8 mouse cellular contexts compared by ENCODE assay signal in the genomic region with DNA sequence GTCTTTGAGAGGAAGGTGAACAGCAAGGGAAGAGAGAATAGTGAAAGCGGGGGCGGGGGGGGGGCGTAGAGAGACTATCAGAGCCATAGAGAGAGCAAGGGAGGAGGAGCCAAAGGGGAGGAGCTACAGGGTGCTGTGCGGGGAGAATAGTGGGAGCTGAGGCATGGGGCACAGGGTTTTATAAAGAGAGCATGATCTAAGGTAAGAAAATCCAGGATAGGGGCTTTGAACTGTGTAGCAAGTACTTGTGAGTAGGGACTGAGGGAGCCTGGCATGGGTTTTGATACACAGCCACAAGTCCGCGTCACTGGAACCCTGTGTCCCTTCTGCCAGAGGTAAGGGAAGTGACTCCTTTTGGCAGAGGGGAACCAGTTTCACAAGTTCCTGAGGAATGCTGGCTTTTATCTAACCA. TPM values are rescaled to one million over a fixed set of nuclear protein-coding genes. Genes with fewer than 3 reads are reported as not detected.
A peak's percentile ranks its signal among the peaks of the same experiment; 100 is the strongest.
DNase-seq lines count a peak whose midpoint lies in the region; ATAC-seq and TF ChIP-seq lines count a peak whose summit lies in the region.

No protein-coding gene starts in this region.

- peak overlapping the region; percentile 51 for H3K27ac ChIP-seq in brown adipose tissue, adult 24 weeks (replicated peaks; ENCODE audit: low read depth, low read length)
- H3K27ac ChIP-seq in heart, embryonic 14.5 days (replicated peaks in 1 of 2; ENCODE audit: control insufficient read depth in 1 of 2, insufficient read depth in 1 of 2, low read depth in 2 of 2, low read length in 2 of 2): 0 out of 4 replicates have a peak overlapping the region, but pooled peaks of 1 of the 2 experiments have one; percentile 14
- 0 out of 2 replicates have a peak overlapping the region, but pooled peaks have one; percentile 3 for H3K27ac ChIP-seq in kidney, postnatal 0 days

- no peaks in the 10 kb centered on the region for H3K9me3 ChIP-seq in heart, embryonic 14.5 days (ENCODE audit: control insufficient read depth, low read length)
- no peaks in the 10 kb centered on the region for H3K9me3 ChIP-seq in kidney, postnatal 0 days (replicated peaks; ENCODE audit: low read length)

- peak; percentile 68; the same call in 1 of the 2 replicates for ATAC-seq in heart, embryonic 14.5 days (ENCODE audit: insufficient number of reproducible peaks, insufficient read depth, low FRiP score, low read depth)
- ATAC-seq in kidney, postnatal 0 days (replicated peaks; ENCODE audit: low FRiP score, low read depth): no peak

- peak overlapping the region; percentile 64 for H3K4me2 ChIP-seq in heart, embryonic 14.5 days (ENCODE audit: low read length)
- peak overlapping the region; percentile 36 for H3K4me2 ChIP-seq in kidney, postnatal 0 days (ENCODE audit: low read length)

- H3K4me1 ChIP-seq in brown adipose tissue, adult 24 weeks (ENCODE audit: control insufficient read depth, insufficient read depth, insufficient read length, low read length): peaks cover 18% of the 10 kb centered on the region; the same call in 1 of the 2 replicates
- peaks cover 18 to 21% of the 10 kb centered on the region in 2 experiments for H3K4me1 ChIP-seq in heart, embryonic 14.5 days (ENCODE audit: control insufficient read depth in 2 of 2, insufficient read depth in 2 of 2, low read length in 2 of 2)
- peaks cover 9% of the 10 kb centered on the region; the same call in 1 of the 2 replicates for H3K4me1 ChIP-seq in kidney, postnatal 0 days (replicated peaks; ENCODE audit: insufficient read depth, low read length)

- no peaks in the 10 kb centered on the region for H3K27me3 ChIP-seq in heart, embryonic 14.5 days (ENCODE audit: control insufficient read depth, insufficient read depth, low read length)
- no peaks in the 10 kb centered on the region for H3K27me3 ChIP-seq in kidney, postnatal 0 days (ENCODE audit: insufficient read depth, low read length)

- peak overlapping the region; percentile 41 for H3K4me3 ChIP-seq in brown adipose tissue, adult 24 weeks (ENCODE audit: insufficient read depth, low read depth, low read length)
- H3K4me3 ChIP-seq in heart, embryonic 14.5 days (ENCODE audit: control insufficient read depth in 1 of 2, insufficient read depth in 1 of 2, low read depth in 1 of 2, low read length in 2 of 2): peak overlapping the region; percentile 23 to 32
- no peak overlapping the region for H3K4me3 ChIP-seq in kidney, postnatal 0 days (replicated peaks; ENCODE audit: low read depth, low read length)

- peak overlapping the region; percentile 55 for H3K9ac ChIP-seq in heart, embryonic 14.5 days (ENCODE audit: low read length)
- no peak overlapping the region for H3K9ac ChIP-seq in kidney, postnatal 0 days (ENCODE audit: low read depth, low read length)

- peak; percentile 34 for DNase-seq in layer of hippocampus, adult 9-11 months
- DNase-seq in layer of hippocampus, adult 8-10 months (ENCODE audit: low spot score in 2 of 2): no peak
- no peak for DNase-seq in kidney, postnatal 0 days (ENCODE audit: low spot score)
- peak; percentile 88 for DNase-seq in lung, postnatal 25 days (ENCODE audit: low spot score)
- DNase-seq in testis, postnatal 10 days (ENCODE audit: low spot score): peak; percentile 48
- no peak for DNase-seq in spleen, postnatal 4 days (ENCODE audit: low spot score in 2 of 2)

- no peak for TF ChIP-seq CTCF in kidney, postnatal 0 days (IDR thresholded peaks at IDR 0.05; ENCODE audit: low read depth)

- H3K36me3 ChIP-seq in heart, embryonic 14.5 days (ENCODE audit: control insufficient read depth, insufficient read depth, low read length): no peaks in the 10 kb centered on the region
- H3K36me3 ChIP-seq in kidney, postnatal 0 days (ENCODE audit: insufficient read depth, low read length): no peaks in the 10 kb centered on the region

- 1% methylated on average over 5 of the region's 6 CpGs for WGBS in heart, embryonic 14.5 days
- 16% methylated on average over 6 of the region's 6 CpGs for WGBS in kidney, postnatal 0 days

RNA-seq across cellular contexts. Expression of gene Agps, which starts 54.9 kb away (rescaled TPM):
- total RNA-seq in layer of hippocampus, adult 8-10 months (2022): 10 to 100 TPM; 35.6 to 42.7 (median 37.3) TPM
- polyA plus RNA-seq in brown adipose tissue, adult 24 weeks (2012; ENCODE audit: insufficient read depth, insufficient read length, missing spikeins): 14.5 and 17.6 TPM in 2 replicates
- polyA plus RNA-seq in heart, embryonic 14.5 days (2014; fragmentation: Nextera tagmentation; extraction: Ambion mirVana): 30.0 and 32.0 TPM in 2 replicates
- 22.7 and 25.6 TPM in 2 replicates for polyA plus RNA-seq in kidney, postnatal 0 days (2015; fragmentation: Nextera tagmentation; extraction: Ambion mirVana)

Comparison
In these comparisons a context has a peak if more than half of its experiments do, and no peak if none do; other contexts are left out.
1. DNase-seq: peak in layer of hippocampus, adult 9-11 months (single experiment), lung, postnatal 25 days (single experiment) and testis, postnatal 10 days (single experiment); none in layer of hippocampus, adult 8-10 months (0 of 2), kidney, postnatal 0 days (single experiment) and spleen, postnatal 4 days (0 of 2).